Mouse (Mus musculus) neural tube, embryonic 15.5 days (tissue): Measurements from ENCODE around the gene Cdc42bpa. TPM values are rescaled to one million over a fixed set of nuclear protein-coding genes. Genes with fewer than 3 reads are reported as not detected.

Experiments
- ATAC-seq: fragments of 200-750 bp; cut with Nextera tagmentation; 2 replicates; pipeline ENCODE4 v1.8.0; 2017; ENCODE audit warnings: mild to moderate bottlenecking, moderate TSS enrichment, moderate library complexity; ENCODE audit not compliant: low FRiP score
- H3K27ac ChIP-seq: fragments of 300-500 bp; sonication (generic); replicated peaks from 2 replicates; pipeline ENCODE4 v1.5.1; 2015; ENCODE audit warnings: mild to moderate bottlenecking, inconsistent platforms
- H3K27me3 ChIP-seq: fragments of 300-500 bp; sonication (generic); replicated peaks from 2 replicates; pipeline ENCODE4 v1.6.1; 2015; ENCODE audit warnings: inconsistent platforms
- H3K36me3 ChIP-seq: fragments of 300-500 bp; sonication (generic); 2 replicates; pipeline ENCODE4 v1.6.1; 2015; ENCODE audit warnings: inconsistent platforms
- H3K4me1 ChIP-seq: fragments of 300-500 bp; sonication (generic); 2 replicates; pipeline ENCODE4 v1.6.1; 2015; ENCODE audit warnings: inconsistent platforms
- H3K4me2 ChIP-seq: fragments of 300-500 bp; sonication (generic); 2 replicates; pipeline ENCODE4 v1.6.1; 2015; ENCODE audit warnings: inconsistent platforms, mild to moderate bottlenecking, moderate library complexity
- H3K4me3 ChIP-seq: fragments of 300-500 bp; sonication (generic); replicated peaks from 2 replicates; pipeline ENCODE4 v1.5.1; 2015; ENCODE audit warnings: mild to moderate bottlenecking, inconsistent platforms
- H3K9ac ChIP-seq: fragments of 300-500 bp; sonication (generic); replicated peaks from 2 replicates; pipeline ENCODE4 v1.6.1; 2015; ENCODE audit warnings: mild to moderate bottlenecking, inconsistent platforms
- H3K9me3 ChIP-seq: fragments of 300-500 bp; sonication (generic); replicated peaks from 2 replicates; pipeline ENCODE4 v1.6.1; 2016; ENCODE audit warnings: inconsistent platforms
- WGBS: fragments of 180-500 bp; shearing (Covaris S2); methylation state at CpG from one replicate; pipeline ENCODE4 v1.1.7; 2015; ENCODE audit warnings: mixed read lengths; 5-methylcytosine and 5-hydroxymethylcytosine counted together
- polyA plus RNA-seq: library from polyadenylated mRNA; unstranded; fragments of >200 nt; fragmentation: Nextera tagmentation; extraction: Ambion mirVana; gene quantifications from 2 replicates; pipeline ENCODE4 v1.2.1, GENCODE M21; 2015

The Cdc42bpa gene
- polyA plus RNA-seq, 1 experiment from 2014 or later, result 24.6 TPM

GRCm38 (mm10) chr1:179940071-179940786, 20.0 kb upstream of the Cdc42bpa start:
- H3K4me1 ChIP-seq, result no peaks in the 10 kb centered on the region
- no peak overlapping the region for H3K27ac ChIP-seq
- no peak overlapping the region for H3K4me2 ChIP-seq
- 77% methylated on average over 23 of the region's 23 CpGs for WGBS
- H3K9me3 ChIP-seq, result no peaks in the 10 kb centered on the region
- no peak overlapping the region for H3K9ac ChIP-seq
- no peaks in the 10 kb centered on the region for H3K27me3 ChIP-seq
- ATAC-seq, result no peak
- no peaks in the 10 kb centered on the region for H3K36me3 ChIP-seq
- H3K4me3 ChIP-seq, result no peak overlapping the region

GRCm38 (mm10) chr1:179940787-179941352, 19.4 kb upstream of the Cdc42bpa start:
- H3K4me2 ChIP-seq, result no peak overlapping the region
- no peaks in the 10 kb centered on the region for H3K9me3 ChIP-seq
- H3K27me3 ChIP-seq, result no peaks in the 10 kb centered on the region
- H3K36me3 ChIP-seq, result no peaks in the 10 kb centered on the region
- no peak for ATAC-seq
- WGBS, result 88% methylated on average over 14 of the region's 14 CpGs
- H3K4me1 ChIP-seq, result no peaks in the 10 kb centered on the region
- no peak overlapping the region for H3K27ac ChIP-seq
- no peak overlapping the region for H3K9ac ChIP-seq
- H3K4me3 ChIP-seq, result no peak overlapping the region

GRCm38 (mm10) chr1:179945017-179945416, 15.3 kb upstream of the Cdc42bpa start:
- 90% methylated on average over 10 of the region's 10 CpGs for WGBS

GRCm38 (mm10) chr1:179946616-179947015, 13.7 kb upstream of the Cdc42bpa start:
- Histone ChIP-seq H3K36me3 (no peaks in the 10 kb centered on the region), H3K4me2 (no peak overlapping the region), H3K27me3 (no peaks in the 10 kb centered on the region), H3K9ac (no peak overlapping the region), H3K27ac (no peak overlapping the region), H3K4me3 (no peak overlapping the region), H3K9me3 (no peaks in the 10 kb centered on the region), H3K4me1 (no peaks in the 10 kb centered on the region)
- ATAC-seq, result no peak
- WGBS, result 37% methylated on average over 2 of the region's 2 CpGs

More at GRCm38 (mm10) chr1:179945017-179945416, 15.3 kb upstream of the Cdc42bpa start:
- Histone ChIP-seq H3K36me3 (no peaks in the 10 kb centered on the region), H3K9me3 (no peaks in the 10 kb centered on the region), H3K4me2 (no peak overlapping the region), H3K27ac (no peak overlapping the region), H3K9ac (no peak overlapping the region), H3K27me3 (no peaks in the 10 kb centered on the region), H3K4me1 (no peaks in the 10 kb centered on the region), H3K4me3 (no peak overlapping the region)
- ATAC-seq, result no peak

GRCm38 (mm10) chr1:179947653-179948052, 12.6 kb upstream of the Cdc42bpa start:
- Histone ChIP-seq H3K9me3 (no peaks in the 10 kb centered on the region), H3K4me3 (no peak overlapping the region), H3K27me3 (no peaks in the 10 kb centered on the region), H3K27ac (no peak overlapping the region), H3K4me1 (no peaks in the 10 kb centered on the region), H3K9ac (no peak overlapping the region), H3K4me2 (no peak overlapping the region), H3K36me3 (no peaks in the 10 kb centered on the region)
- 94% methylated on average over 2 of the region's 2 CpGs for WGBS
- no peak for ATAC-seq

- H3K9ac ChIP-seq, result no peak overlapping the region
- no peak overlapping the region for H3K4me2 ChIP-seq
- WGBS, result 26% methylated on average over 7 of the region's 7 CpGs
- H3K4me1 ChIP-seq, result no peaks in the 10 kb centered on the region
- no peak for ATAC-seq
- H3K4me3 ChIP-seq, result no peak overlapping the region
- no peaks in the 10 kb centered on the region for H3K9me3 ChIP-seq
- H3K27ac ChIP-seq, result no peak overlapping the region
- H3K27me3 ChIP-seq, result no peaks in the 10 kb centered on the region
- H3K36me3 ChIP-seq, result no peaks in the 10 kb centered on the region
Measured at GRCm38 (mm10) chr1:179951597-179951996, 8.7 kb upstream of the Cdc42bpa start.

GRCm38 (mm10) chr1:179953251-179953650, 7.0 kb upstream of the Cdc42bpa start:
- no peaks in the 10 kb centered on the region for H3K27me3 ChIP-seq
- no peak overlapping the region for H3K27ac ChIP-seq
- no peak overlapping the region for H3K9ac ChIP-seq
- WGBS, result 85% methylated on average over 3 of the region's 3 CpGs
- H3K9me3 ChIP-seq, result no peaks in the 10 kb centered on the region
- H3K36me3 ChIP-seq, result no peaks in the 10 kb centered on the region
- no peak overlapping the region for H3K4me2 ChIP-seq
- H3K4me1 ChIP-seq, result no peaks in the 10 kb centered on the region
- no peak overlapping the region for H3K4me3 ChIP-seq
- ATAC-seq, result no peak

- no peaks in the 10 kb centered on the region for H3K27me3 ChIP-seq
- H3K36me3 ChIP-seq, result no peaks in the 10 kb centered on the region
- ATAC-seq, result no peak
- no peak overlapping the region for H3K27ac ChIP-seq
- no peak overlapping the region for H3K4me3 ChIP-seq
- no peak overlapping the region for H3K9ac ChIP-seq
- H3K4me2 ChIP-seq, result no peak overlapping the region
- H3K9me3 ChIP-seq, result no peaks in the 10 kb centered on the region
- peaks cover 17% of the 10 kb centered on the region for H3K4me1 ChIP-seq
- 51% methylated on average over 3 of the region's 3 CpGs for WGBS
Measured at GRCm38 (mm10) chr1:179957431-179957830, 2.8 kb upstream of the Cdc42bpa start.

- peak overlapping the region; percentile 83 for H3K4me3 ChIP-seq
- no peaks in the 10 kb centered on the region for H3K36me3 ChIP-seq
- peak overlapping the region; percentile 96 for H3K9ac ChIP-seq
- H3K4me1 ChIP-seq, result peaks cover 26% of the 10 kb centered on the region
- no peaks in the 10 kb centered on the region for H3K27me3 ChIP-seq
- peak overlapping the region; percentile 81 for H3K4me2 ChIP-seq
- H3K9me3 ChIP-seq, result no peaks in the 10 kb centered on the region
- 5% methylated on average over 35 of the region's 41 CpGs for WGBS
- peak overlapping the region; percentile 98 for H3K27ac ChIP-seq
- ATAC-seq, result peak; percentile 60; the same call in 1 of the 2 replicates
Measured at GRCm38 (mm10) chr1:179958871-179959720, 1.2 kb upstream of the Cdc42bpa start.

GRCm38 (mm10) chr1:179960543-179960876, 238 bp downstream of the Cdc42bpa start:
- Histone ChIP-seq H3K27me3 (no peaks in the 10 kb centered on the region), H3K4me1 (peaks cover 26% of the 10 kb centered on the region), H3K27ac (peak overlapping the region; percentile 98), H3K4me2 (peak overlapping the region; percentile 81), H3K9me3 (no peaks in the 10 kb centered on the region), H3K4me3 (peak overlapping the region; percentile 83), H3K36me3 (no peaks in the 10 kb centered on the region), H3K9ac (peak overlapping the region; percentile 96)
- under 1% methylated on average over 9 of the region's 9 CpGs for WGBS
- no peak for ATAC-seq

- no peak overlapping the region for H3K27ac ChIP-seq
Measured at GRCm38 (mm10) chr1:179960882-179961698, 818 bp downstream of the Cdc42bpa start.

More at GRCm38 (mm10) chr1:179960882-179961698, 818 bp downstream of the Cdc42bpa start:
- H3K36me3 ChIP-seq, result no peaks in the 10 kb centered on the region
- no peaks in the 10 kb centered on the region for H3K9me3 ChIP-seq
- no peaks in the 10 kb centered on the region for H3K27me3 ChIP-seq
- peak overlapping the region; percentile 83 for H3K4me3 ChIP-seq
- H3K4me1 ChIP-seq, result peaks cover 26% of the 10 kb centered on the region
- 1% methylated on average over 16 of the region's 16 CpGs for WGBS
- peak overlapping the region; percentile 81 for H3K4me2 ChIP-seq
- H3K9ac ChIP-seq, result peak overlapping the region; percentile 47
- ATAC-seq, result no peak
